Mouse (Mus musculus): ENCODE results near the gene Rora. TPM values are rescaled to one million over a fixed set of nuclear protein-coding genes. Genes with fewer than 3 reads are reported as not detected.

Rora gene
- polyA plus RNA-seq, 1 experiment from 2014 or later: 12.3 TPM

GRCm38 (mm10) chr9:69364117-69364516 lies 710.5 kb downstream of the Rora start:
- no peaks in the 10 kb centered on the region for H3K9me3 ChIP-seq (ENCODE audit: control insufficient read depth, low read length)
- no peaks in the 10 kb centered on the region for H3K4me1 ChIP-seq (ENCODE audit: control insufficient read depth, insufficient read depth, low read length)
- DNase-seq (ENCODE audit: low spot score): no peak
- H3K9ac ChIP-seq (ENCODE audit: low read depth, low read length): no peak overlapping the region
- H3K27me3 ChIP-seq (replicated peaks; ENCODE audit: control insufficient read depth, insufficient read depth, low read length): no peaks in the 10 kb centered on the region
- no peak overlapping the region for H3K4me2 ChIP-seq (ENCODE audit: low read depth, low read length)
- 59% methylated on average over 15 of the region's 16 CpGs for WGBS
- no peak overlapping the region for H3K27ac ChIP-seq (replicated peaks; ENCODE audit: low read depth, low read length)
- H3K36me3 ChIP-seq (ENCODE audit: control insufficient read depth, insufficient read depth, low read length): peaks cover 12% of the 10 kb centered on the region; the same call in 1 of the 2 replicates
- no peak; the same call in 1 of the 2 replicates for ATAC-seq (ENCODE audit: low read depth)
- no peak overlapping the region for H3K4me3 ChIP-seq (ENCODE audit: low read depth, low read length)

DNA sequence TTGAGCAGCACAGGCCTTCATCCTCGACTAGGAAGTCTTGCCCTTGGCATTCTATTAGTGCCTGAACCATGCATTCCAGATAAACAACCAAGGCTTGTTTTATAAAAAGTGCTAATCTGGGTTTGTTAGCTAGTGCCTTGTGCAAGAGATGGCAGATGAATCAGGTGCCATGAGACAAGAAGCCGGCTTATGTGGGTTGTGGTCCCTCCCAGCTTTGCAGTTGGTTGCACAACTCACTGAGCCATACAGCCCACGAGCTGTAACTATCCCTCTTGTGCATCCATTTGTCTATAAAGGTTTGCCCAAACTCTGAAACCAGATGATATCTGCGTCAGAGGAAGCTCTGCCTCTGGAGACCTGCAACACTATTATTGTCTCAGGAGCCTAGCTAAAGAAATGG lies 713.5 kb downstream of the Rora start:
- Histone ChIP-seq H3K36me3 (ENCODE audit: control insufficient read depth, insufficient read depth, low read length) (peaks cover 15% of the 10 kb centered on the region; the same call in 1 of the 2 replicates), H3K9ac (ENCODE audit: low read depth, low read length) (no peak overlapping the region), H3K4me3 (ENCODE audit: low read depth, low read length) (no peak overlapping the region), H3K4me1 (ENCODE audit: control insufficient read depth, insufficient read depth, low read length) (no peaks in the 10 kb centered on the region), H3K27me3 (replicated peaks; ENCODE audit: control insufficient read depth, insufficient read depth, low read length) (no peaks in the 10 kb centered on the region), H3K9me3 (ENCODE audit: control insufficient read depth, low read length) (no peaks in the 10 kb centered on the region), H3K4me2 (ENCODE audit: low read depth, low read length) (no peak overlapping the region), H3K27ac (replicated peaks; ENCODE audit: low read depth, low read length) (no peak overlapping the region)
- 74% methylated on average over 4 of the region's 4 CpGs for whole genome bisulfite sequencing
- DNase-seq (ENCODE audit: low spot score) (no peak), ATAC-seq (ENCODE audit: low read depth) (no peak)

- ATAC-seq (ENCODE audit: low read depth) (no peak), DNase-seq (ENCODE audit: low spot score) (no peak)
- WGBS: 72% methylated on average over 8 of the region's 8 CpGs
- Histone ChIP-seq H3K4me2 (ENCODE audit: low read depth, low read length) (no peak overlapping the region), H3K9me3 (ENCODE audit: control insufficient read depth, low read length) (no peaks in the 10 kb centered on the region), H3K36me3 (ENCODE audit: control insufficient read depth, insufficient read depth, low read length) (peaks cover 16% of the 10 kb centered on the region; the same call in 1 of the 2 replicates), H3K4me1 (ENCODE audit: control insufficient read depth, insufficient read depth, low read length) (no peaks in the 10 kb centered on the region), H3K9ac (ENCODE audit: low read depth, low read length) (no peak overlapping the region), H3K27me3 (replicated peaks; ENCODE audit: control insufficient read depth, insufficient read depth, low read length) (no peaks in the 10 kb centered on the region), H3K4me3 (ENCODE audit: low read depth, low read length) (no peak overlapping the region), H3K27ac (replicated peaks; ENCODE audit: low read depth, low read length) (no peak overlapping the region)
Observed at GRCm38 (mm10) chr9:69368071-69368470, 714.5 kb downstream of the Rora start.

GRCm38 (mm10) chr9:69371046-69371724 lies 717.6 kb downstream of the Rora start:
- Histone ChIP-seq H3K27me3 (replicated peaks; ENCODE audit: control insufficient read depth, insufficient read depth, low read length) (no peaks in the 10 kb centered on the region), H3K4me1 (ENCODE audit: control insufficient read depth, insufficient read depth, low read length) (no peaks in the 10 kb centered on the region), H3K4me2 (ENCODE audit: low read depth, low read length) (no peak overlapping the region), H3K27ac (replicated peaks; ENCODE audit: low read depth, low read length) (no peak overlapping the region), H3K36me3 (ENCODE audit: control insufficient read depth, insufficient read depth, low read length) (peaks cover 28% of the 10 kb centered on the region), H3K4me3 (ENCODE audit: low read depth, low read length) (no peak overlapping the region), H3K9me3 (ENCODE audit: control insufficient read depth, low read length) (no peaks in the 10 kb centered on the region), H3K9ac (ENCODE audit: low read depth, low read length) (no peak overlapping the region)
- ATAC-seq (ENCODE audit: low read depth): no peak
- no peak for DNase-seq (ENCODE audit: low spot score)
- 75% methylated on average over 11 of the region's 11 CpGs for WGBS

DNA sequence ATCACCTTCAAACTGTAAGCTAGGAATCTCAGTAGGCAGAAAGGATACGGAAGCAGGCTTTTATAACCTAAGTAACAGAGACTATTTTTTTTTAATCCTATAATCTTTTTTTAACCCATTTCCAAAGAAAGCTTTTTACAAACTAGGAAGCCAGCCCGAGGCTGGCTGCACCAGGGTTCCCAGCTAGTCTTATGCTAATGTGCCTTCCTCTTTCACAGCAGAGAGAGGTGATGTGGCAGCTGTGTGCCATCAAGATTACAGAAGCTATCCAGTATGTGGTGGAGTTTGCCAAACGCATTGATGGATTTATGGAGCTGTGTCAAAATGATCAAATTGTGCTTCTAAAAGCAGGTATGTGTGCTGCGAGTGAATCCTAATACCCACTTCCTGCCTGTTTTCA lies 719.3 kb downstream of the Rora start:
- WGBS: 49% methylated on average over 4 of the region's 4 CpGs
- no peak overlapping the region for H3K4me2 ChIP-seq (ENCODE audit: low read depth, low read length)
- no peak overlapping the region for H3K4me3 ChIP-seq (ENCODE audit: low read depth, low read length)

DNA sequence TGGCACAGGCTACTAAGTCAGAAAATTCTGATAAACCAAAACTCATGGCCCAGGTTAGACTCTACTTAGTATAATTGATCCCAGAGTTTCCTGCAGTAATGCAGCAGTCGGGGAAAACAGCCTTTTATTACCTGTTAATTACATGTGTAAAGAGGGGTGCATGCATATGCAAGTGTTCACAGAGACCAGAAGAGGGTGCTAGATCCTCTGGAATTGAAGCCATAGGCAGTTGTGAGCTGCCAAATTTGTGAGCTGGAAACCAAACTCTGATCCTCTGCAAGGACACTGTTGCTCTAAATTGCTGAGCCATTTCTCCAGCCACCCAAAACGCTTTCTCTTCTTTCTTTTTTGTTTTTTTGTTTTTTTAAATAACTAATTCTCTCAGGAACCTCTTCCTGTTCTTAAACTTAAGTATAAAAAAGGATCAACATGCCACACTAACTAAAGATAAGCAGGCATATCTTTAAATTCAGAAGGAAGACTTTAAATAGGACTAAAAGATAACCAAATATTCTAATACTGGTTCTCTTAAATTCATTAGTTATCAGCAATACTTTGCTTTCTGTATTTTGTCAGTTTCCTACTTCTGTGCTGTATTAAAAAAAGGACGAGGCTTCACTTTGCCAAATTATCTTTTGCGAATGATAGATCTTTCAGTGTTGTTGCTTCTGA lies 723.5 kb downstream of the Rora start:
- H3K9ac ChIP-seq (ENCODE audit: low read depth, low read length): no peak overlapping the region
- 81% methylated on average over 4 of the region's 4 CpGs for WGBS
- H3K4me2 ChIP-seq (ENCODE audit: low read depth, low read length): no peak overlapping the region
- H3K4me3 ChIP-seq (ENCODE audit: low read depth, low read length): no peak overlapping the region
- no peaks in the 10 kb centered on the region for H3K27me3 ChIP-seq (replicated peaks; ENCODE audit: control insufficient read depth, insufficient read depth, low read length)
- DNase-seq (ENCODE audit: low spot score) (no peak), ATAC-seq (ENCODE audit: low read depth) (no peak)
- H3K27ac ChIP-seq (replicated peaks; ENCODE audit: low read depth, low read length): no peak overlapping the region
- H3K9me3 ChIP-seq (ENCODE audit: control insufficient read depth, low read length): no peaks in the 10 kb centered on the region
- H3K36me3 ChIP-seq (ENCODE audit: control insufficient read depth, insufficient read depth, low read length): peaks cover 52% of the 10 kb centered on the region
- H3K4me1 ChIP-seq (ENCODE audit: control insufficient read depth, insufficient read depth, low read length): no peaks in the 10 kb centered on the region

More for the DNA sequence above, 719.3 kb downstream of the Rora start:
- Histone ChIP-seq H3K9ac (ENCODE audit: low read depth, low read length) (no peak overlapping the region), H3K9me3 (ENCODE audit: control insufficient read depth, low read length) (no peaks in the 10 kb centered on the region), H3K36me3 (ENCODE audit: control insufficient read depth, insufficient read depth, low read length) (peaks cover 42% of the 10 kb centered on the region), H3K27ac (replicated peaks; ENCODE audit: low read depth, low read length) (no peak overlapping the region), H3K4me1 (ENCODE audit: control insufficient read depth, insufficient read depth, low read length) (no peaks in the 10 kb centered on the region), H3K27me3 (replicated peaks; ENCODE audit: control insufficient read depth, insufficient read depth, low read length) (no peaks in the 10 kb centered on the region)
- DNase-seq (ENCODE audit: low spot score): no peak
- no peak for ATAC-seq (ENCODE audit: low read depth)

- 85% methylated on average over 3 of the region's 3 CpGs for WGBS
- H3K27ac ChIP-seq (replicated peaks; ENCODE audit: low read depth, low read length): no peak overlapping the region
- ATAC-seq (ENCODE audit: low read depth): no peak
Observed at GRCm38 (mm10) chr9:69377654-69378045, 724.1 kb downstream of the Rora start.

DNA sequence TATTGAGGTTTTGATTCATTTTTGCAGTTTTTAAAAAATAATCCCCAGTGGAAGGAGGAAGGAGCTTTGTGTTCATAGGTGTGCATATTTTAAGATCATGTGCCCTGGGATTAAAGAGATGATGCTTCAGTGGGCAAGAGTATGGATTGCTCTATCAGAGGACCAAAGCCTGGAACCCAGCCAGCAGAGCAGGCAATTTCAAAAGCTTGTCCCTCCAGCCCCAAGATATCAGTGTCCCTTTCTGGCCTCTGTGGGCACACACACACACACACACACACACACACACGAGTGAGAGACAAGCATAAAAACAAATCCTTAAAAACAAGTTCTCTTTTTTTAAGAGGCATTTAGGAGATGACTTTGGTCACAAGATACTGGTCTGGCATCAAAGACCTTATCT lies 727.0 kb downstream of the Rora start:
- DNase-seq (ENCODE audit: low spot score) (no peak), ATAC-seq (ENCODE audit: low read depth) (no peak)
- Histone ChIP-seq H3K36me3 (ENCODE audit: control insufficient read depth, insufficient read depth, low read length) (peaks cover 33% of the 10 kb centered on the region), H3K9me3 (ENCODE audit: control insufficient read depth, low read length) (no peaks in the 10 kb centered on the region), H3K4me2 (ENCODE audit: low read depth, low read length) (no peak overlapping the region), H3K4me1 (ENCODE audit: control insufficient read depth, insufficient read depth, low read length) (no peaks in the 10 kb centered on the region), H3K4me3 (ENCODE audit: low read depth, low read length) (no peak overlapping the region), H3K27me3 (replicated peaks; ENCODE audit: control insufficient read depth, insufficient read depth, low read length) (no peaks in the 10 kb centered on the region), H3K9ac (ENCODE audit: low read depth, low read length) (no peak overlapping the region), H3K27ac (replicated peaks; ENCODE audit: low read depth, low read length) (no peak overlapping the region)
- WGBS: 73% methylated on average over 1 of the region's 1 CpGs

More at GRCm38 (mm10) chr9:69377654-69378045, 724.1 kb downstream of the Rora start:
- Histone ChIP-seq H3K27me3 (replicated peaks; ENCODE audit: control insufficient read depth, insufficient read depth, low read length) (no peaks in the 10 kb centered on the region), H3K4me1 (ENCODE audit: control insufficient read depth, insufficient read depth, low read length) (no peaks in the 10 kb centered on the region), H3K4me2 (ENCODE audit: low read depth, low read length) (no peak overlapping the region), H3K4me3 (ENCODE audit: low read depth, low read length) (no peak overlapping the region), H3K9ac (ENCODE audit: low read depth, low read length) (no peak overlapping the region), H3K36me3 (ENCODE audit: control insufficient read depth, insufficient read depth, low read length) (peaks cover 52% of the 10 kb centered on the region), H3K9me3 (ENCODE audit: control insufficient read depth, low read length) (no peaks in the 10 kb centered on the region)
- DNase-seq (ENCODE audit: low spot score): no peak

DNA sequence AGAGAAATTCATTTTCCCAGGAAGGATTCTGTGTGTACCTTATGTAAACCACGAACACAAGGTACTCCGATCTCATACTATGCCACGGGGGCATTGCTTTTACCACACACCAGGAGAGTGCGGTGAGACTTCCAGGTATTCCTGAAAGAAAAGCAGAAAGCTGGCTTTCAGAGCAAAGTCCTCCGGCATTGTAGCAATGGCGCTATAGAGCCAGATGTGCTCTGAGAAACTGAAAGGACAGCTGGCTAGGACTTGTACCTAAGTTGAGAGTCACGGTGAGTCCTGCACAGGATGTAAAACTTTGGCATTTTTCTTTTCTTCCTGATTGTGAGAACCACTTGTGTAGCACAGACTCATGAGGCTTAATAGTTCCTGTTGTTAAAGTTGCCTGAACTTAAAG lies 728.2 kb downstream of the Rora start:
- Histone ChIP-seq H3K4me3 (ENCODE audit: low read depth, low read length) (no peak overlapping the region), H3K9ac (ENCODE audit: low read depth, low read length) (no peak overlapping the region), H3K4me1 (ENCODE audit: control insufficient read depth, insufficient read depth, low read length) (no peaks in the 10 kb centered on the region), H3K27ac (replicated peaks; ENCODE audit: low read depth, low read length) (no peak overlapping the region), H3K36me3 (ENCODE audit: control insufficient read depth, insufficient read depth, low read length) (peaks cover 22% of the 10 kb centered on the region), H3K4me2 (ENCODE audit: low read depth, low read length) (no peak overlapping the region), H3K27me3 (replicated peaks; ENCODE audit: control insufficient read depth, insufficient read depth, low read length) (no peaks in the 10 kb centered on the region), H3K9me3 (ENCODE audit: control insufficient read depth, low read length) (no peaks in the 10 kb centered on the region)
- ATAC-seq (ENCODE audit: low read depth): no peak
- no peak for DNase-seq (ENCODE audit: low spot score)
- 48% methylated on average over 7 of the region's 7 CpGs for WGBS
